Mouse (Mus musculus) thymus, postnatal 0 days (tissue): ENCODE data around the gene Mtmr6. TPM values are rescaled to one million over a fixed set of nuclear protein-coding genes. Genes with fewer than 3 reads are reported as not detected.
A peak's percentile ranks its signal among the peaks of the same experiment; 100 is the strongest.
"Not testable (repeated sequence)": the region's sequence is repeated elsewhere in the genome, so short reads cannot be mapped to it uniquely, and the experiment has no call there.

Experiments used
- DNase-seq: peaks from one replicate; pipeline ENCODE4 v3.0.0-alpha.2; 2015; ENCODE audit warnings: low spot score
- microRNA counts: library from miRNA; unstranded; fragments of <30 nt; microRNA quantifications from one replicate; lab custom pipeline; 2015
- microRNA-seq: library from miRNA; unstranded; fragments of <30 nt; microRNA quantifications from one replicate; pipeline ENCODE4, GENCODE M21; 2016; ENCODE audit warnings: borderline number of aligned reads
- polyA plus RNA-seq: library from polyadenylated mRNA; unstranded; fragments of >200 nt; fragmentation: Nextera tagmentation; extraction: Ambion mirVana; gene quantifications from 2 replicates; pipeline ENCODE4 v1.2.1, GENCODE M21; 2015

Gene Mtmr6
- polyA plus RNA-seq, 1 experiment from 2014 or later: 39.9 TPM

- DNase-seq: no peak
Measured at GRCm38 (mm10) chr14:60290363-60290762, 25.3 kb downstream of the Mtmr6 start.

- no peak for DNase-seq
Measured at GRCm38 (mm10) chr14:60295531-60295930, 30.5 kb downstream of the Mtmr6 start.

- no peak for DNase-seq
Measured at GRCm38 (mm10) chr14:60300224-60300991, 35.4 kb downstream of the Mtmr6 start.

GRCm38 (mm10) chr14:60301024-60301423 is 36.0 kb downstream of the Mtmr6 start:
- no peak for DNase-seq

- DNase-seq: no peak
Measured at GRCm38 (mm10) chr14:60302441-60302840, 37.4 kb downstream of the Mtmr6 start.

GRCm38 (mm10) chr14:60304441-60305220 is 39.6 kb downstream of the Mtmr6 start:
- no peak for DNase-seq

GRCm38 (mm10) chr14:60308113-60308512 is 43.1 kb downstream of the Mtmr6 start:
- DNase-seq: no peak

GRCm38 (mm10) chr14:60310691-60311090 is 45.7 kb downstream of the Mtmr6 start:
- no peak for DNase-seq

- DNase-seq: no peak
Measured at GRCm38 (mm10) chr14:60319231-60319630, 54.2 kb downstream of the Mtmr6 start.

GRCm38 (mm10) chr14:60320813-60321212 is 55.8 kb downstream of the Mtmr6 start:
- no peak for DNase-seq

- not testable (repeated sequence) for DNase-seq
Measured at GRCm38 (mm10) chr14:60340001-60340400, 75.0 kb downstream of the Mtmr6 start.

GRCm38 (mm10) chr14:60340570-60340969 is 75.5 kb downstream of the Mtmr6 start:
- DNase-seq: no peak

GRCm38 (mm10) chr14:60345326-60345876 is 80.4 kb downstream of the Mtmr6 start:
- no peak for DNase-seq

MicroRNAs encoded within 50 kb of the gene (microRNA counts, 519-probe panel; counts per million panel counts)
- microRNA mmu-miR-719 (lab: Ali Mortazavi, UCI): 473 counts per million, percentile 71 among the panel's probes with 10 or more counts

Small RNA genes within 50 kb of the gene (microRNA-seq; reads per million reads assigned to microRNA genes)
- gene Mir719: not detected

Other genes starting within 250 kb of the Mtmr6 start
- gene Atp8a2, start 68.0 kb upstream of the Mtmr6 start, polyA plus RNA-seq: 0.80 and 1.4 TPM in 2 replicates
- gene Nupl1, start 13.8 kb upstream of the Mtmr6 start, polyA plus RNA-seq: not detected in 2 replicates
- 40.9 and 42.7 TPM in 2 replicates for gene Gm49336, start 13.7 kb upstream of the Mtmr6 start, polyA plus RNA-seq
- gene Amer2, start 108.0 kb downstream of the Mtmr6 start, polyA plus RNA-seq: 0.01 TPM in 1 of 2 replicates, not detected in the other